Mouse (Mus musculus): ENCODE data around the gene Rer1.

- no peak for TF ChIP-seq CTCF (IDR thresholded peaks at IDR 0.05; ENCODE audit: low read depth, low read length)
- no peak for TF ChIP-seq EP300 (IDR thresholded peaks at IDR 0.05; ENCODE audit: insufficient read depth, low read depth, low read length)
Measured at GRCm38 (mm10) chr4:155090688-155091449, 4.7 kb upstream of the Rer1 start.
